ENCODE assay signal across 9 mouse cellular contexts in the genomic region with DNA sequence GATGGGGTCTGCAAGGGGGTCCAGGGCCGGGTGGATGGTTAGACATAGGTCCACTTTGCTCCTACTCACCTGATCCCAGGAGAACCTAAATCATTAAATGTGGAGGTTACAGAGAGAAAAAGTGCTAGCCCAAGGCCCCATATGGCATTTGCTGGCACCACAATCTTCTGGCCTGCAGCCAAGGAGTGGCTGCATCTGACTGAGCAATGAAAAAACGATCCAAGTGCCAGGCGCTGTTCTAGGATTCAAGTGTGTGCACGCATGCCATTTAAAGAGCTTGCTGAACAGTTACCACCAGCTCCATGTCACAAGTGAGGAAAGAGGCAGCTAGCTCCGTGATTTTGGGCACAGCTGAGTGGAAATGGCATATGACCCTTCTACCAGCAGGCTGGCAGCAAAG. TPM values are rescaled to one million over a fixed set of nuclear protein-coding genes. Genes with fewer than 3 reads are reported as not detected.
DNase-seq lines count a peak whose midpoint lies in the region; ATAC-seq and TF ChIP-seq lines count a peak whose summit lies in the region.
"Had no signal": no experiment of that assay in that cellular context is flagged by ENCODE, and none has a peak within 500 bp of the region (broad histone marks: within the 10 kb centered on the region; RNA-seq: fewer than 3 reads in every experiment).

No protein-coding gene starts in this region.

- no peaks in the 10 kb centered on the region for H3K9me3 ChIP-seq in lung, postnatal 0 days (ENCODE audit: low read length)
- H3K9me3 ChIP-seq in forebrain, postnatal 0 days (ENCODE audit: low read length): no peaks in the 10 kb centered on the region
- no peaks in the 10 kb centered on the region for H3K9me3 ChIP-seq in liver, postnatal 0 days (ENCODE audit: low read length)
- H3K9me3 ChIP-seq in midbrain, embryonic 15.5 days: no peaks in the 10 kb centered on the region
- H3K9me3 ChIP-seq: stomach, embryonic 15.5 days had no signal

- WGBS in lung, postnatal 0 days: 42% methylated on average over 5 of the region's 5 CpGs
- 49% methylated on average over 5 of the region's 5 CpGs for WGBS in lung, adult 2 months
- WGBS in forebrain, postnatal 0 days: 24% methylated on average over 5 of the region's 5 CpGs
- WGBS in liver, postnatal 0 days (ENCODE audit: insufficient replicate concordance): 69% methylated on average over 5 of the region's 5 CpGs
- 50% methylated on average over 5 of the region's 5 CpGs for WGBS in midbrain, embryonic 15.5 days

- H3K4me1 ChIP-seq in lung, postnatal 0 days (ENCODE audit: insufficient read depth, low read depth, low read length): no peaks in the 10 kb centered on the region
- H3K4me1 ChIP-seq in lung, adult 2 months (ENCODE audit: control insufficient read depth, insufficient read depth, low read length): no peaks in the 10 kb centered on the region
- H3K4me1 ChIP-seq in forebrain, postnatal 0 days (ENCODE audit: insufficient read depth): peaks cover 30% of the 10 kb centered on the region
- H3K4me1 ChIP-seq in liver, postnatal 0 days (ENCODE audit: insufficient read depth): no peaks in the 10 kb centered on the region
- H3K4me1 ChIP-seq in midbrain, embryonic 15.5 days: peaks cover 18% of the 10 kb centered on the region

- ATAC-seq in lung, postnatal 0 days: no peak
- ATAC-seq in forebrain, postnatal 0 days: peak; percentile 55
- ATAC-seq in liver, postnatal 0 days: no peak
- ATAC-seq in midbrain, embryonic 15.5 days (replicated peaks): no peak

- no peak overlapping the region for H3K4me2 ChIP-seq in lung, postnatal 0 days (replicated peaks; ENCODE audit: low read depth, low read length)
- no peak overlapping the region for H3K4me2 ChIP-seq in forebrain, postnatal 0 days (ENCODE audit: low read depth)
- H3K4me2 ChIP-seq in liver, postnatal 0 days (ENCODE audit: low read depth, low read length): no peak overlapping the region
- H3K4me2 ChIP-seq in midbrain, embryonic 15.5 days: no peak overlapping the region
- H3K4me2 ChIP-seq: stomach, embryonic 15.5 days had no signal

- no peak for TF ChIP-seq POLR2A in lung, adult 2 months (IDR thresholded peaks at IDR 0.05; ENCODE audit: borderline replicate concordance, extremely low read depth, low read depth, low read length)

- H3K27ac ChIP-seq in lung, postnatal 0 days (ENCODE audit: low read length): no peak overlapping the region
- H3K27ac ChIP-seq in forebrain, postnatal 0 days (ENCODE audit: low read depth, low read length): no peak overlapping the region
- H3K27ac ChIP-seq in liver, postnatal 0 days (ENCODE audit: low read depth): no peak overlapping the region
- no peak overlapping the region for H3K27ac ChIP-seq in midbrain, embryonic 15.5 days
- H3K27ac ChIP-seq: stomach, embryonic 15.5 days had no signal

- no peak overlapping the region for H3K9ac ChIP-seq in lung, postnatal 0 days (replicated peaks; ENCODE audit: low read depth)
- no peak overlapping the region for H3K9ac ChIP-seq in forebrain, postnatal 0 days
- no peak overlapping the region for H3K9ac ChIP-seq in liver, postnatal 0 days (replicated peaks)
- no peak overlapping the region for H3K9ac ChIP-seq in midbrain, embryonic 15.5 days
- H3K9ac ChIP-seq: stomach, embryonic 15.5 days had no signal

- H3K4me3 ChIP-seq in lung, postnatal 0 days (ENCODE audit: low read depth, low read length): no peak overlapping the region
- H3K4me3 ChIP-seq in lung, adult 2 months (replicated peaks; ENCODE audit: extremely low read depth, low read depth, low read length): no peak overlapping the region
- H3K4me3 ChIP-seq in forebrain, postnatal 0 days (ENCODE audit: low read depth, low read length): no peak overlapping the region
- no peak overlapping the region for H3K4me3 ChIP-seq in liver, postnatal 0 days (ENCODE audit: low read depth, low read length)
- H3K4me3 ChIP-seq in midbrain, embryonic 15.5 days: no peak overlapping the region
- H3K4me3 ChIP-seq: stomach, embryonic 15.5 days had no signal

- TF ChIP-seq EP300 in lung, postnatal 0 days (IDR thresholded peaks at IDR 0.05): no peak
- TF ChIP-seq EP300 in liver, postnatal 0 days (IDR thresholded peaks at IDR 0.05; ENCODE audit: low read depth): no peak

- no peak for TF ChIP-seq CTCF in lung, postnatal 0 days (IDR thresholded peaks at IDR 0.05)
- TF ChIP-seq CTCF in lung, adult 2 months (IDR thresholded peaks at IDR 0.05; ENCODE audit: insufficient read depth, low read length): no peak
- no peak for TF ChIP-seq CTCF in forebrain, postnatal 0 days (IDR thresholded peaks at IDR 0.05; ENCODE audit: low read depth)
- no peak for TF ChIP-seq CTCF in liver, postnatal 0 days (IDR thresholded peaks at IDR 0.05; ENCODE audit: low read depth)

- peak; percentile 49 for DNase-seq in lung, postnatal 0 days (ENCODE audit: low spot score)
- DNase-seq in lung, adult 2 months: no peak
- DNase-seq in adrenal gland, postnatal 36 days: peak; percentile 75 to 80
- peak; percentile 88 for DNase-seq in forebrain, postnatal 0 days
- DNase-seq in layer of hippocampus, postnatal 36 days: peak; percentile 74 to 81
- peak; percentile 82 for DNase-seq in right cerebral cortex, postnatal 4 days
- DNase-seq in liver, postnatal 0 days: no peak

- no peaks in the 10 kb centered on the region for H3K27me3 ChIP-seq in lung, postnatal 0 days (replicated peaks; ENCODE audit: insufficient read depth, low read length)
- H3K27me3 ChIP-seq in forebrain, postnatal 0 days (ENCODE audit: insufficient read depth, low read length): no peaks in the 10 kb centered on the region
- H3K27me3 ChIP-seq in liver, postnatal 0 days (ENCODE audit: insufficient read depth, low read length): no peaks in the 10 kb centered on the region
- H3K27me3 ChIP-seq in midbrain, embryonic 15.5 days (replicated peaks): no peaks in the 10 kb centered on the region
- H3K27me3 ChIP-seq: stomach, embryonic 15.5 days had no signal

- H3K36me3 ChIP-seq in lung, postnatal 0 days (ENCODE audit: insufficient read depth, low read length): no peaks in the 10 kb centered on the region
- no peaks in the 10 kb centered on the region for H3K36me3 ChIP-seq in forebrain, postnatal 0 days (ENCODE audit: insufficient read depth)
- no peaks in the 10 kb centered on the region for H3K36me3 ChIP-seq in liver, postnatal 0 days (replicated peaks; ENCODE audit: insufficient read depth, low read length)
- no peaks in the 10 kb centered on the region for H3K36me3 ChIP-seq in midbrain, embryonic 15.5 days (replicated peaks)
- H3K36me3 ChIP-seq: stomach, embryonic 15.5 days had no signal

RNA-seq across cellular contexts. Expression of gene Ghrhr, which starts 23.8 kb away (rescaled TPM):
- polyA plus RNA-seq in lung, postnatal 0 days (2015; fragmentation: Nextera tagmentation; extraction: Ambion mirVana): 0.12 TPM in 1 of 2 replicates, not detected in the other
- not detected in 2 replicates for polyA plus RNA-seq in lung, adult 2 months (2012; rRNA removed)
- not detected for total RNA-seq in adrenal gland, postnatal 36 days (2021)
- total RNA-seq in forebrain, postnatal 0 days (2014; rRNA removed): not detected in 2 replicates
- not detected in 2 replicates for polyA plus RNA-seq in forebrain, postnatal 0 days (2015; fragmentation: Nextera tagmentation; extraction: Ambion mirVana)
- total RNA-seq in layer of hippocampus, postnatal 36 days (2021): not detected
- polyA plus RNA-seq in liver, postnatal 0 days (2015; fragmentation: Nextera tagmentation; extraction: Ambion mirVana): 0.08 and 0.09 TPM in 2 replicates
- polyA plus RNA-seq in midbrain, embryonic 15.5 days (2015; fragmentation: Nextera tagmentation; extraction: Ambion mirVana): not detected in 2 replicates
- polyA plus RNA-seq: stomach, embryonic 15.5 days had no signal

RNA-seq across cellular contexts. Expression of gene Adcyap1r1, which starts 51.9 kb away (rescaled TPM):
- 0.11 and 0.23 TPM in 2 replicates for polyA plus RNA-seq in lung, postnatal 0 days (2015; fragmentation: Nextera tagmentation; extraction: Ambion mirVana)
- polyA plus RNA-seq in lung, adult 2 months (2012; rRNA removed): 2.9 and 3.9 TPM in 2 replicates
- 10 to 100 TPM; 23.8 to 35.7 TPM for total RNA-seq in adrenal gland, postnatal 36 days (2021)
- 91.8 and 120 TPM in 2 replicates for total RNA-seq in forebrain, postnatal 0 days (2014; rRNA removed)
- 30.3 and 43.4 TPM in 2 replicates for polyA plus RNA-seq in forebrain, postnatal 0 days (2015; fragmentation: Nextera tagmentation; extraction: Ambion mirVana)
- total RNA-seq in layer of hippocampus, postnatal 36 days (2021): 100 to 1,000 TPM; 138 to 149 TPM
- polyA plus RNA-seq in liver, postnatal 0 days (2015; fragmentation: Nextera tagmentation; extraction: Ambion mirVana): not detected in 2 replicates
- polyA plus RNA-seq in midbrain, embryonic 15.5 days (2015; fragmentation: Nextera tagmentation; extraction: Ambion mirVana): 50.3 and 52.6 TPM in 2 replicates

Comparison
In these comparisons a context has a peak if more than half of its experiments do, and no peak if none do; other contexts are left out.
1. DNase-seq: peak in lung, postnatal 0 days (single experiment), adrenal gland, postnatal 36 days (2 of 2), forebrain, postnatal 0 days (single experiment), layer of hippocampus, postnatal 36 days (2 of 2) and right cerebral cortex, postnatal 4 days (single experiment); none in lung, adult 2 months (single experiment) and liver, postnatal 0 days (single experiment).